Mouse (Mus musculus): ENCODE results near the gene St8sia1. TPM values are rescaled to one million over a fixed set of nuclear protein-coding genes. Genes with fewer than 3 reads are reported as not detected.

Gene St8sia1
- polyA plus RNA-seq, 1 experiment from 2014 or later, result 1.6 TPM

DNA sequence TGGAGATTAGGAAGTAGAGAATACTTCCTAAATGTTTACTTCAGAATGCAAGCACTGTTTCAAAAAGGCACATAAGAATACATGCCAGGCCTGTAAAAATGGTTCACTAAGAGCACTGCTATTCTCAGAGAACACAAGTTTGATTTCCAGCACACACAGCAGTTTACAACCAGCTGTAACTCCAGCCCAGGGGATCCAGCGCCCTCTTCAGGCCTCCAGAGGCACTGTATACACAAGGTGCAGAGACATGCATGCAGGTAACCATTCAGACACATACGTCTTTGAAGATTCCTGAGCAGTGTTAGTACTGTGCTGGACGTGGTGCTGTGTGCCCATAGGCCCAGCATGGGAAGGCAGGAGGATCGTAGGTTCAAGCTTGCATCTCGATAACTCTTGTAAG lies 190.7 kb downstream of the St8sia1 start:
- Histone ChIP-seq H3K4me3 (no peak overlapping the region), H3K27ac (replicated peaks) (no peak overlapping the region), H3K9me3 (no peaks in the 10 kb centered on the region), H3K4me1 (no peaks in the 10 kb centered on the region), H3K27me3 (replicated peaks; ENCODE audit: low read depth, poor library complexity, severe bottlenecking) (no peaks in the 10 kb centered on the region; the same call in 1 of the 2 replicates), H3K36me3 (replicated peaks) (peaks cover 76% of the 10 kb centered on the region)
- DNase-seq (ENCODE audit: low spot score), result no peak
- 93% methylated on average over 5 of the region's 5 CpGs for WGBS

DNA sequence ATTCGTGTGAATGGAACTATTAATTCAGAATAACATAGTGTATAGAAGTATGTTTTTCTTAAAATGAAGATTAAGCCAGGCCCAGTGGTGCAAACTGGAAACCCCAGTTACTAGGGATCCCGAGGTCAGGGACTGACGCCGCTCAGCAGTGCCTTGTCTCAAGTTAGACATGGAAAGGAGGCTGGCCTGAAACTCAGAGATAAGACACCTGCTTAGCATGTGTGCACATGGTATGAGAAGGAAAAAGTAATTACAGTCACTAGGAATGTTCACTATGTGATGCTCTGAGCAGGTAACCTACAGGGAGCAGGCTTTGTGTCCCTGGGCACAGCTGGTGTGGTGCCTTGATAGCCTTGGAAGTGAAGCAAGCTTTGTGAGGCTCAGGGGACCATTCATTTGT lies 192.6 kb downstream of the St8sia1 start:
- Histone ChIP-seq H3K4me1 (no peaks in the 10 kb centered on the region), H3K4me3 (no peak overlapping the region), H3K27ac (replicated peaks) (no peak overlapping the region), H3K9me3 (no peaks in the 10 kb centered on the region), H3K27me3 (replicated peaks; ENCODE audit: low read depth, poor library complexity, severe bottlenecking) (no peaks in the 10 kb centered on the region), H3K36me3 (replicated peaks) (peaks cover 96% of the 10 kb centered on the region)
- 93% methylated on average over 4 of the region's 4 CpGs for WGBS
- no peak for DNase-seq (ENCODE audit: low spot score)

Other genes starting within 250 kb of the St8sia1 start
- 65.6 and 68.3 TPM in 2 replicates for gene Cmas, start 207.8 kb downstream of the St8sia1 start, polyA plus RNA-seq (2016; fragmentation: Nextera tagmentation; extraction: Ambion mirVana)
- not detected in 2 replicates for gene Sult6b2, start 159.9 kb downstream of the St8sia1 start, polyA plus RNA-seq (2016; fragmentation: Nextera tagmentation; extraction: Ambion mirVana)
- 31.3 and 34.9 TPM in 2 replicates for gene C2cd5, start 135.7 kb upstream of the St8sia1 start, polyA plus RNA-seq (2016; fragmentation: Nextera tagmentation; extraction: Ambion mirVana)
- 22.0 and 22.8 TPM in 2 replicates for gene Etnk1, start 202.8 kb upstream of the St8sia1 start, polyA plus RNA-seq (2016; fragmentation: Nextera tagmentation; extraction: Ambion mirVana)

All from embryonic facial prominence, embryonic 10.5 days (tissue).